Mouse (Mus musculus): ENCODE measurements around the gene Camkv.

GRCm38 (mm10) chr9:107959896-107960295 lies 24.4 kb downstream of the Camkv start:
- TF ChIP-seq TAL1 (IDR thresholded peaks at IDR 0.05; ENCODE audit: low read length): no peak
- no peak for TF ChIP-seq GATA1 (IDR thresholded peaks at IDR 0.05; ENCODE audit: low read length)
